Mouse (Mus musculus): ENCODE measurements at regions not wholly inside any gene's neighbourhood (a gene's known extent, or its start where the extent isn't known, plus 50 kb on each side); places are given as distances from the start of the nearest gene placed in this dataset.

DNA sequence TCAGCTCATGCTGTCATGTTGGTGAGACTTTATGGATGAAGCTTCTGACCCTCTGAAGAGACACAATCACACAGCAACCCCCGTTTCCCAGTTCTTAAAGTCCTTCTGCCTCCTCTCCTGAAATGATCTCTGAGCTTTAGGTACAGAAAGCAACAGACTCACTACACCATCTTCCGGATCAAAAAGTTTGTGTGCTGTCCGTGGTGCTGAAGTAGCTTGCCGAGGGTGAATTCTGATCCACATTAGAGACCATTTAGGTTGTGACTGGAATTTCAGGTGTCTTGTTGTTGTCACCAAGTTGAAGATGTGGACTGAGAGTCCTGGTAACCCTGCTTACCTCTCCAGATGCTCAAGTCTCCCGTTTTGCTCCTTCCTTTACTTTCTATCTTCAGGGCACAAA, 375.2 kb downstream of the Shisa9 start:
- intact Hi-C loops (cut with DNase I), result no loop called here
- DNase-seq, result peak; percentile 7

DNA sequence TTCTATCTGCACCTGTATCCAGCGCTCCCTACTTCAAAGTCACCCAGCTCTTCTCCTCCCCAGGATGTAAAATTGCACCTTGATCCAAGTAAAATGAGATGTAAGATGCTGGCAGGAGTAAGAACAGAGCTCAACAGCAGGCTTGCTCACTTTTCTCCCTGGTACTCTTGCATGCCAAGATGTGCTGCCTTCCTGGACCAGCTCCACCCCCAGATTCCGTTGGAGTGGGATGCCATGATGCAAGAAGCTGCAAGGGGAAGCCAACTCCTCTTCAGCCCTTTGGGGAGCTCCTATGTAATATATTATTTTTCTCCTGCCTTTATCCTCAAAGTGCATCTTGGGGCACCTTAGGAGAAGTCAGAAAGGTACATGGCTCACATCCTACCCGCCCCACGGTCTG, 405.6 kb downstream of the Shisa9 start:
- intact Hi-C loops (cut with DNase I), result no loop called here
- DNase-seq, result no peak

DNA sequence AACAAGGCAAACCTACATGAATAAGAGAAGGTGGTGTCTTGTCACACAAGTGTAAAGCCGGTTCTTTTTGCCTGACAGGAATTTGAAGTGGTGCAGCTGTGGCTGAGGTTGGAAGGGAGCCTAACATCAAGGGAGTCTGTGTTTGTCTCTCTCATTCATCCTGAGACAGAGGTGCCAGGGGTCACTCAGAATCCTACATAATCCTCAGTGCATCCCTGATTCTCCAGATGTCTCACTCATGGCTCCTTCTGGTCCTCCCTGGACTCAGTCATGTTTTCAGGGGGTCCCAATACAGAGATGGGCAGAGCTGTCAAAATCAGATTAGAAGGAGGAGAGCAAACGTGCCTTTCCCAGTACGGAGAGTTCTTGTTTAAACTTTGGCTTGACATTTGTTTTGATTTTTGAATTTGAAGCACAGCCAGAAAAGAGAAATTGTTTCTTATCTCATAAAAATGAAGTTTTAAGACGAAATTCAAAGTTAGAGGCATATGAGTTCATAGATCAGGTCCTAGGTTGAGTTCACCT, 451.8 kb downstream of the Shisa9 start:
- DNase-seq, result no peak
- intact Hi-C loops (cut with DNase I), result no loop called here

DNA sequence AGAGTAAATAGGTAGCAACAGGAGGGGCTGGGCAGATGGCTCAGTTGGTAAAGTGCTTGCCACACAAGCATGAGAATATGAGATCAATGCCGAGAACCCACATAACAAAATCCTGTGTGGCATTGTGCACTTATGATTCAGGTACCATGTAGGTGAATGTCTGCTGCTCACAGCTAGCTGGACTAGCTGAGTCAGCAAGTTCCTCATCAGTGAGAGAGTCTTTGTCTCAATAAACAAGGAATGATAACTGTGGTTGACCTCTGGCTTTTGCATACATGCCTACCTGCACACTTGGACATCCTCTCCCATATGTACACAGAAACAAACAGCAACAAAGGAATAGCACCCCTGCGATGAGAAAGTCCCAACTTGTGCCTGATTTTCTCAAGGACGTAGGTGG, 454.7 kb downstream of the Shisa9 start:
- intact Hi-C loops (cut with DNase I), result no loop called here
- DNase-seq, result no peak

DNA sequence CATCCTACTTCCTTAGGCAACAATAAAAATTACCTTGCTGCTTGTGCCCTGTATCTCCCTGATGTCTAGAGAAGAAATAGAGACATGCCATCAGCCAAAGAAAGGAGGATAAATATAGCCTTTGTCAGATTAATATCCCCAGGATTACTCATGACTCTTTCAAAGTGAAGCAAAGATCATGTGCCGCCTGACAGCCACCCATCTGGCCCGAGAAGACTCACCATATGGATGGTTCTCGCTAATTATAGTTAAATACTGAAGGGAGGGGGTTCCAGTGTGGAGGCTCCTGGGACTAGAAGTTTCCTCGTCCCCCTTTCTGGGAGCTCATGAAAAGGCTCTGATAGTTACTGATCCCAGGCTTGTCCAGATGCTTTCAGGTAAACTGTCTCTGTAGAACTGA, 470.9 kb downstream of the Shisa9 start:
- intact Hi-C loops (cut with DNase I), result no loop called here
- no peak for DNase-seq

Data from left cerebral cortex, postnatal 4 days (tissue).